Mouse (Mus musculus) midbrain, embryonic 13.5 days (tissue): ENCODE measurements at regions not wholly inside any gene's neighbourhood (a gene's known extent, or its start where the extent isn't known, plus 50 kb on each side); places are given as distances from the start of the nearest gene placed in this dataset.
A peak's percentile ranks its signal among the peaks of the same experiment; 100 is the strongest.

ENCODE experiments used
- ATAC-seq: fragments of 200-750 bp; cut with Nextera tagmentation; 2 replicates; pipeline ENCODE4 v1.8.0; 2017; ENCODE audit warnings: mild to moderate bottlenecking, moderate TSS enrichment, moderate library complexity
- H3K27ac ChIP-seq: fragments of 300-500 bp; sonication (generic); 2 replicates; pipeline ENCODE4 v1.5.1; 2015; ENCODE audit warnings: inconsistent platforms, mild to moderate bottlenecking, moderate library complexity
- H3K27me3 ChIP-seq: fragments of 300-500 bp; sonication (generic); 2 replicates; pipeline ENCODE4 v1.6.1; 2015; ENCODE audit warnings: mild to moderate bottlenecking, inconsistent platforms
- H3K36me3 ChIP-seq: fragments of 300-500 bp; sonication (generic); 2 replicates; pipeline ENCODE4 v1.6.1; 2015; ENCODE audit warnings: mild to moderate bottlenecking, inconsistent platforms
- H3K4me1 ChIP-seq: fragments of 300-500 bp; sonication (generic); replicated peaks from 2 replicates; pipeline ENCODE4 v1.6.1; 2015; ENCODE audit warnings: inconsistent platforms
- H3K4me2 ChIP-seq: fragments of 300-500 bp; sonication (generic); replicated peaks from 2 replicates; pipeline ENCODE4 v1.6.1; 2015; ENCODE audit warnings: moderate library complexity, mild to moderate bottlenecking, inconsistent platforms
- H3K4me3 ChIP-seq: fragments of 300-500 bp; sonication (generic); replicated peaks from 2 replicates; pipeline ENCODE4 v1.5.1; 2015; ENCODE audit warnings: mild to moderate bottlenecking, inconsistent platforms
- H3K9ac ChIP-seq: fragments of 300-500 bp; sonication (generic); replicated peaks from 2 replicates; pipeline ENCODE4 v1.6.1; 2015; ENCODE audit warnings: mild to moderate bottlenecking, inconsistent platforms
- H3K9me3 ChIP-seq: fragments of 300-500 bp; sonication (generic); 2 replicates; pipeline ENCODE4 v1.6.1; 2016; ENCODE audit warnings: mild to moderate bottlenecking, inconsistent platforms
- WGBS: fragments of 180-500 bp; shearing (Covaris S2); methylation state at CpG from one replicate; pipeline ENCODE4 v1.1.7; 2015; 5-methylcytosine and 5-hydroxymethylcytosine counted together

- no peaks in the 10 kb centered on the region for H3K9me3 ChIP-seq
- peaks cover 15% of the 10 kb centered on the region for H3K4me1 ChIP-seq
- H3K27me3 ChIP-seq = no peaks in the 10 kb centered on the region
- H3K9ac ChIP-seq = no peak overlapping the region
- no peak for ATAC-seq
- WGBS = 86% methylated on average over 7 of the region's 7 CpGs
- no peak overlapping the region for H3K4me3 ChIP-seq
- H3K36me3 ChIP-seq = no peaks in the 10 kb centered on the region
- H3K27ac ChIP-seq = no peak overlapping the region
- H3K4me2 ChIP-seq = no peak overlapping the region
Measured at GRCm38 (mm10) chr2:72779268-72780163, 200.7 kb downstream of the Sp3 start.

- H3K27ac ChIP-seq = peak overlapping the region; percentile 76
- H3K27me3 ChIP-seq = no peaks in the 10 kb centered on the region
- H3K4me3 ChIP-seq = no peak overlapping the region
- peak overlapping the region; percentile 28; the same call in 1 of the 2 replicates for H3K9ac ChIP-seq
- 0 out of 2 replicates have a peak overlapping the region, but pooled peaks have one; percentile 4 for H3K4me2 ChIP-seq
- H3K9me3 ChIP-seq = no peaks in the 10 kb centered on the region
- WGBS = 45% methylated on average over 15 of the region's 15 CpGs
- H3K36me3 ChIP-seq = no peaks in the 10 kb centered on the region
- peaks cover 20% of the 10 kb centered on the region for H3K4me1 ChIP-seq
- peak; percentile 93 for ATAC-seq
Measured at GRCm38 (mm10) chr2:72781369-72782275, 198.6 kb downstream of the Sp3 start.

GRCm38 (mm10) chr2:72782355-72782754, 197.9 kb downstream of the Sp3 start:
- Histone ChIP-seq H3K36me3 (no peaks in the 10 kb centered on the region), H3K9ac (no peak overlapping the region), H3K9me3 (no peaks in the 10 kb centered on the region), H3K4me1 (peaks cover 20% of the 10 kb centered on the region), H3K4me3 (no peak overlapping the region), H3K4me2 (no peak overlapping the region), H3K27ac (no peak overlapping the region), H3K27me3 (no peaks in the 10 kb centered on the region)
- WGBS = 71% methylated on average over 7 of the region's 7 CpGs
- ATAC-seq = no peak

GRCm38 (mm10) chr2:72785365-72786043, 194.7 kb downstream of the Sp3 start:
- no peaks in the 10 kb centered on the region for H3K27me3 ChIP-seq
- H3K36me3 ChIP-seq = no peaks in the 10 kb centered on the region
- H3K4me2 ChIP-seq = no peak overlapping the region
- H3K4me3 ChIP-seq = no peak overlapping the region
- ATAC-seq = no peak
- no peak overlapping the region for H3K9ac ChIP-seq
- H3K27ac ChIP-seq = no peak overlapping the region
- no peaks in the 10 kb centered on the region for H3K9me3 ChIP-seq
- WGBS = 85% methylated on average over 8 of the region's 8 CpGs
- peaks cover 20% of the 10 kb centered on the region for H3K4me1 ChIP-seq

GRCm38 (mm10) chr2:72786044-72786737, 194.1 kb downstream of the Sp3 start:
- Histone ChIP-seq H3K4me2 (no peak overlapping the region), H3K36me3 (no peaks in the 10 kb centered on the region), H3K4me1 (peaks cover 18% of the 10 kb centered on the region), H3K4me3 (no peak overlapping the region), H3K27ac (no peak overlapping the region), H3K9me3 (no peaks in the 10 kb centered on the region), H3K9ac (no peak overlapping the region), H3K27me3 (no peaks in the 10 kb centered on the region)
- ATAC-seq = no peak
- 55% methylated on average over 5 of the region's 5 CpGs for WGBS

GRCm38 (mm10) chr2:72787616-72788015, 192.6 kb downstream of the Sp3 start:
- Histone ChIP-seq H3K27ac (no peak overlapping the region), H3K4me1 (0 out of 2 replicates have a peak, but pooled peaks cover 6% of the 10 kb centered on the region), H3K9me3 (no peaks in the 10 kb centered on the region), H3K27me3 (no peaks in the 10 kb centered on the region), H3K4me3 (no peak overlapping the region), H3K4me2 (no peak overlapping the region), H3K9ac (no peak overlapping the region), H3K36me3 (no peaks in the 10 kb centered on the region)
- ATAC-seq = no peak
- WGBS = 83% methylated on average over 3 of the region's 3 CpGs

- no peak for ATAC-seq
- Histone ChIP-seq H3K9me3 (no peaks in the 10 kb centered on the region), H3K9ac (no peak overlapping the region), H3K4me2 (no peak overlapping the region), H3K27ac (no peak overlapping the region), H3K36me3 (no peaks in the 10 kb centered on the region), H3K4me3 (no peak overlapping the region), H3K27me3 (no peaks in the 10 kb centered on the region), H3K4me1 (no peaks in the 10 kb centered on the region)
- WGBS = 79% methylated on average over 3 of the region's 3 CpGs
Measured at GRCm38 (mm10) chr2:72791496-72791895, 188.8 kb downstream of the Sp3 start.

- Histone ChIP-seq H3K27me3 (no peaks in the 10 kb centered on the region), H3K36me3 (no peaks in the 10 kb centered on the region), H3K27ac (no peak overlapping the region), H3K4me1 (no peaks in the 10 kb centered on the region), H3K9ac (no peak overlapping the region), H3K4me3 (no peak overlapping the region), H3K4me2 (no peak overlapping the region), H3K9me3 (no peaks in the 10 kb centered on the region)
- ATAC-seq = no peak
- WGBS = 86% methylated on average over 10 of the region's 10 CpGs
Measured at GRCm38 (mm10) chr2:72793424-72793823, 186.8 kb downstream of the Sp3 start.

- Histone ChIP-seq H3K36me3 (no peaks in the 10 kb centered on the region), H3K4me3 (no peak overlapping the region), H3K4me1 (no peaks in the 10 kb centered on the region), H3K9me3 (no peaks in the 10 kb centered on the region), H3K27ac (no peak overlapping the region), H3K27me3 (no peaks in the 10 kb centered on the region), H3K4me2 (no peak overlapping the region), H3K9ac (no peak overlapping the region)
- WGBS = 77% methylated on average over 4 of the region's 4 CpGs
- ATAC-seq = no peak
Measured at GRCm38 (mm10) chr2:72794501-72794900, 185.7 kb downstream of the Sp3 start.

- Histone ChIP-seq H3K4me2 (no peak overlapping the region), H3K36me3 (no peaks in the 10 kb centered on the region), H3K27me3 (no peaks in the 10 kb centered on the region), H3K4me3 (no peak overlapping the region), H3K4me1 (no peaks in the 10 kb centered on the region), H3K9me3 (no peaks in the 10 kb centered on the region), H3K27ac (no peak overlapping the region), H3K9ac (no peak overlapping the region)
- 88% methylated on average over 4 of the region's 4 CpGs for WGBS
- no peak for ATAC-seq
Measured at GRCm38 (mm10) chr2:72797002-72797718, 183.1 kb downstream of the Sp3 start.

GRCm38 (mm10) chr2:72800696-72801095, 179.6 kb downstream of the Sp3 start:
- no peaks in the 10 kb centered on the region for H3K4me1 ChIP-seq
- no peaks in the 10 kb centered on the region for H3K36me3 ChIP-seq
- no peak for ATAC-seq
- H3K27me3 ChIP-seq = no peaks in the 10 kb centered on the region
- H3K9me3 ChIP-seq = no peaks in the 10 kb centered on the region
- no peak overlapping the region for H3K9ac ChIP-seq
- no peak overlapping the region for H3K4me2 ChIP-seq
- no peak overlapping the region for H3K4me3 ChIP-seq
- WGBS = 73% methylated on average over 7 of the region's 7 CpGs
- H3K27ac ChIP-seq = no peak overlapping the region
